Mouse (Mus musculus) liver, embryonic 13.5 days (tissue): ENCODE results near the gene Adipor1. TPM values are rescaled to one million over a fixed set of nuclear protein-coding genes. Genes with fewer than 3 reads are reported as not detected.
"Not testable (repeated sequence)": the region's sequence is repeated elsewhere in the genome, so short reads cannot be mapped to it uniquely, and the experiment has no call there.

Source experiments
- ATAC-seq: fragments of 200-750 bp; cut with Nextera tagmentation; 2 replicates; pipeline ENCODE4 v1.8.0; 2017; ENCODE audit warnings: low read depth, mild to moderate bottlenecking, moderate number of reproducible peaks, moderate library complexity
- DNase-seq: peaks from one replicate; pipeline ENCODE4 v3.0.0; 2022
- H3K27ac ChIP-seq: fragments of 300-500 bp; sonication (generic); 2 replicates; pipeline ENCODE4 v1.5.1; 2015; ENCODE audit warnings: moderate library complexity, mild to moderate bottlenecking, inconsistent platforms
- H3K27me3 ChIP-seq: fragments of 300-500 bp; sonication (generic); 2 replicates; pipeline ENCODE4 v1.6.1; 2015; ENCODE audit warnings: mild to moderate bottlenecking, inconsistent platforms
- H3K36me3 ChIP-seq: fragments of 300-500 bp; sonication (generic); 2 replicates; pipeline ENCODE4 v1.6.1; 2015; ENCODE audit warnings: mild to moderate bottlenecking, inconsistent platforms
- H3K4me1 ChIP-seq: fragments of 300-500 bp; sonication (generic); replicated peaks from 2 replicates; pipeline ENCODE4 v1.6.1; 2015; ENCODE audit warnings: inconsistent platforms
- H3K4me2 ChIP-seq: fragments of 300-500 bp; sonication (generic); 2 replicates; pipeline ENCODE4 v1.6.1; 2015; ENCODE audit warnings: inconsistent platforms, mild to moderate bottlenecking, moderate library complexity
- H3K4me3 ChIP-seq: fragments of 300-500 bp; sonication (generic); replicated peaks from 2 replicates; pipeline ENCODE4 v1.5.1; 2015; ENCODE audit warnings: mild to moderate bottlenecking, inconsistent platforms
- H3K9ac ChIP-seq: fragments of 300-500 bp; sonication (generic); 2 replicates; pipeline ENCODE4 v1.6.1; 2015; ENCODE audit warnings: mild to moderate bottlenecking, inconsistent platforms
- H3K9me3 ChIP-seq: fragments of 300-500 bp; sonication (generic); replicated peaks from 2 replicates; pipeline ENCODE4 v1.6.1; 2016; ENCODE audit warnings: inconsistent platforms
- WGBS: fragments of 180-500 bp; shearing (Covaris S2); methylation state at CpG from one replicate; pipeline ENCODE4 v1.1.7; 2015; ENCODE audit not compliant: insufficient replicate concordance; 5-methylcytosine and 5-hydroxymethylcytosine counted together
- polyA plus RNA-seq: library from polyadenylated mRNA; unstranded; fragments of >200 nt; fragmentation: Nextera tagmentation; extraction: Ambion mirVana; gene quantifications from 2 replicates; pipeline ENCODE4 v1.2.1, GENCODE M21; 2015

Gene Adipor1
- polyA plus RNA-seq, 1 experiment from 2014 or later, result 130 TPM

- H3K4me3 ChIP-seq, result peak overlapping the region; percentile 25
Measured at GRCm38 (mm10) chr1:134423911-134424310, 8.7 kb downstream of the Adipor1 start.

GRCm38 (mm10) chr1:134426289-134426688, 11.1 kb downstream of the Adipor1 start:
- Histone ChIP-seq H3K9me3 (no peaks in the 10 kb centered on the region), H3K27me3 (no peaks in the 10 kb centered on the region), H3K4me3 (peak overlapping the region; percentile 21; the same call in 1 of the 2 replicates), H3K9ac (peak overlapping the region; percentile 64), H3K36me3 (peaks cover 87% of the 10 kb centered on the region), H3K4me2 (peak overlapping the region; percentile 58), H3K27ac (peak overlapping the region; percentile 96), H3K4me1 (peaks cover 76% of the 10 kb centered on the region)
- 9% methylated on average over 5 of the region's 5 CpGs for WGBS
- DNase-seq (peak; percentile 93), ATAC-seq (peak; percentile 99)

More at GRCm38 (mm10) chr1:134423911-134424310, 8.7 kb downstream of the Adipor1 start:
- peak overlapping the region; percentile 58 for H3K4me2 ChIP-seq
- H3K27me3 ChIP-seq, result no peaks in the 10 kb centered on the region
- peak; percentile 53 for DNase-seq
- peak overlapping the region; percentile 96 for H3K27ac ChIP-seq
- ATAC-seq, result peak; percentile 74
- peak overlapping the region; percentile 59 for H3K9ac ChIP-seq
- peaks cover 63% of the 10 kb centered on the region for H3K36me3 ChIP-seq
- WGBS, result 35% methylated on average over 10 of the region's 10 CpGs
- H3K4me1 ChIP-seq, result peaks cover 92% of the 10 kb centered on the region
- no peaks in the 10 kb centered on the region for H3K9me3 ChIP-seq

GRCm38 (mm10) chr1:134433002-134433401, 17.8 kb downstream of the Adipor1 start:
- ATAC-seq (no peak), DNase-seq (no peak)
- Histone ChIP-seq H3K27me3 (no peaks in the 10 kb centered on the region), H3K36me3 (peaks cover 63% of the 10 kb centered on the region), H3K4me1 (peaks cover 45% of the 10 kb centered on the region), H3K9me3 (no peaks in the 10 kb centered on the region), H3K4me2 (no peak overlapping the region), H3K4me3 (no peak overlapping the region), H3K9ac (no peak overlapping the region), H3K27ac (no peak overlapping the region)
- WGBS, result 81% methylated on average over 10 of the region's 10 CpGs

GRCm38 (mm10) chr1:134433473-134433872, 18.3 kb downstream of the Adipor1 start:
- 87% methylated on average over 4 of the region's 4 CpGs for WGBS
- peaks cover 41% of the 10 kb centered on the region for H3K4me1 ChIP-seq
- no peaks in the 10 kb centered on the region for H3K9me3 ChIP-seq
- H3K36me3 ChIP-seq, result peaks cover 58% of the 10 kb centered on the region
- DNase-seq, result no peak
- no peaks in the 10 kb centered on the region for H3K27me3 ChIP-seq
- H3K4me2 ChIP-seq, result no peak overlapping the region
- H3K27ac ChIP-seq, result no peak overlapping the region
- H3K4me3 ChIP-seq, result no peak overlapping the region
- H3K9ac ChIP-seq, result no peak overlapping the region
- no peak for ATAC-seq

GRCm38 (mm10) chr1:134435414-134435813, 20.2 kb downstream of the Adipor1 start:
- Histone ChIP-seq H3K9ac (no peak overlapping the region), H3K36me3 (peaks cover 38% of the 10 kb centered on the region), H3K27me3 (no peaks in the 10 kb centered on the region), H3K4me3 (no peak overlapping the region), H3K4me1 (peaks cover 34% of the 10 kb centered on the region), H3K27ac (no peak overlapping the region; the same call in 1 of the 2 replicates), H3K4me2 (0 out of 2 replicates have a peak overlapping the region, but pooled peaks have one; percentile 18), H3K9me3 (no peaks in the 10 kb centered on the region)
- peak; percentile 56 for ATAC-seq
- 15% methylated on average over 4 of the region's 4 CpGs for WGBS
- DNase-seq, result peak; percentile 54

DNA sequence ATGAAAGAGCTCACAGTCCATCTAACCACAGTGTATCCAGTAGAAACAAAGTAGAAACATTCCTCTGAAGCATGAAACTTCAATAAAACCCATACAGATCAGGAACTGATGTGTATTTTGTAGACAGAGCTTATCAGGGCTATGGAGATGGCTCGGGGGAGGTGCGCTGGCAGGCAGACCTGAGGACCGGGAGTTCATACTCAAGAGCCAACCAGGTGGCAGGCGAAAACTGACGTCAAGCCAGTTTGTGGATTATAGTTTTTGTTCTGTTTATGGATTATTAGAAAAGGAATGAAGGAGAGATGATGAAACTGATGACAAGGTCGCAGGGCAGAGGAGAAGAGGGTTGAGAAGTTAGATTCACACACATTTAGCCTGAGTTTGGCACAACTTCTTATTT, 25.3 kb downstream of the Adipor1 start:
- H3K9ac ChIP-seq, result no peak overlapping the region
- H3K9me3 ChIP-seq, result no peaks in the 10 kb centered on the region
- H3K4me1 ChIP-seq, result peaks cover 28% of the 10 kb centered on the region; the same call in 1 of the 2 replicates
- H3K36me3 ChIP-seq, result no peaks in the 10 kb centered on the region
- no peak overlapping the region for H3K27ac ChIP-seq
- WGBS, result 70% methylated on average over 6 of the region's 6 CpGs
- DNase-seq, result no peak
- no peaks in the 10 kb centered on the region for H3K27me3 ChIP-seq
- H3K4me3 ChIP-seq, result no peak overlapping the region
- ATAC-seq, result no peak
- no peak overlapping the region for H3K4me2 ChIP-seq

DNA sequence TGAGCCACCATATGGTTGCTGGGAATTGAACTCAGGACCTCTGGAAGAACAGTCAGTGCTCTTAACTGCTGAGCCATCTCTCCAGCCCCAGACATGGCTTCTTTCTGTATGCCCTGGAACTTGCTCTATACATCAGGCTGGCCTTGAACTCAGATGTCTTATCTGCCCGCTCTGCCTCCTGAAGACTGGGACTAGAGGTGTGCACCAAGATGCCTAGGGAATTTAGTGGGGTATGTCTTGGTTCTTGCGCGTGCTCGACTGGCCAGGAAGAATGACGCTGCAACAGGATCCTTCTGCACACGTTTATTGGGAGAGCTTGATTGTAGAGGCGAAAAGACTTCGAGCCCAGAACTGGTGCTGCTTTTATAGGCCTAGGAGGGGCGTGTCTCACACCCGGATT, 26.6 kb downstream of the Adipor1 start:
- WGBS, result 90% methylated on average over 8 of the region's 10 CpGs
- not testable (repeated sequence) for H3K27me3 ChIP-seq, ATAC-seq, H3K4me3 ChIP-seq, H3K9me3 ChIP-seq, H3K27ac ChIP-seq, H3K36me3 ChIP-seq, H3K9ac ChIP-seq, DNase-seq, H3K4me2 ChIP-seq
- peaks cover 25% of the 10 kb centered on the region; the same call in 1 of the 2 replicates for H3K4me1 ChIP-seq

- no peak overlapping the region for H3K9ac ChIP-seq
- 88% methylated on average over 3 of the region's 3 CpGs for WGBS
- DNase-seq, result no peak
- no peak overlapping the region for H3K4me3 ChIP-seq
- no peak overlapping the region for H3K4me2 ChIP-seq
- H3K27me3 ChIP-seq, result no peaks in the 10 kb centered on the region
- H3K4me1 ChIP-seq, result peaks cover 25% of the 10 kb centered on the region; the same call in 1 of the 2 replicates
- peak; percentile 47; the same call in 1 of the 2 replicates for ATAC-seq
- 0 out of 2 replicates have a peak overlapping the region, but pooled peaks have one; percentile 9 for H3K27ac ChIP-seq
- H3K36me3 ChIP-seq, result no peaks in the 10 kb centered on the region
- no peaks in the 10 kb centered on the region for H3K9me3 ChIP-seq
Measured at GRCm38 (mm10) chr1:134442394-134442793, 27.2 kb downstream of the Adipor1 start.

DNA sequence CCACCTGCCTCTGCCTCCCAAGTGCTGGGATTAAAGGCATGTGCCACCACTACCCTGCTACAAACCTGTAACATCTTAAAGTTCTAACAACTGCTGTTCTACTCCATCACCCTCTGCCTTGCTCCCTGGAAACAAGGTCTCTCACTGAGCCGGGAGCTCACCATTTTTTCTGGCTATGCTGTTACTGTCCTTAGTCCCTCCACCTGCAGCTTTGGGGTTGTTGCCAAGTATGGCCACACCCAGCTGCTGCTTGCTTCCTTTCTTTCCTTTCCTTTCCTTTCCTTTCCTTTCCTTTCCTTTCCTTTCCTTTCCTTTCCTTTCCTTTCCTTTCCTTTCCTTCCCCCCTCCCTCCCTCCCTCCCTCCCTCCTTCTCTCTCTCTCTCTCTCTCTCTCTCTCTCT, 28.1 kb downstream of the Adipor1 start:
- H3K36me3 ChIP-seq, H3K4me2 ChIP-seq, H3K9ac ChIP-seq, H3K27ac ChIP-seq, H3K9me3 ChIP-seq, H3K27me3 ChIP-seq, H3K4me3 ChIP-seq, ATAC-seq, DNase-seq: not testable (repeated sequence)
- peaks cover 25% of the 10 kb centered on the region; the same call in 1 of the 2 replicates for H3K4me1 ChIP-seq
- WGBS, result 54% methylated on average over 1 of the region's 1 CpGs

DNA sequence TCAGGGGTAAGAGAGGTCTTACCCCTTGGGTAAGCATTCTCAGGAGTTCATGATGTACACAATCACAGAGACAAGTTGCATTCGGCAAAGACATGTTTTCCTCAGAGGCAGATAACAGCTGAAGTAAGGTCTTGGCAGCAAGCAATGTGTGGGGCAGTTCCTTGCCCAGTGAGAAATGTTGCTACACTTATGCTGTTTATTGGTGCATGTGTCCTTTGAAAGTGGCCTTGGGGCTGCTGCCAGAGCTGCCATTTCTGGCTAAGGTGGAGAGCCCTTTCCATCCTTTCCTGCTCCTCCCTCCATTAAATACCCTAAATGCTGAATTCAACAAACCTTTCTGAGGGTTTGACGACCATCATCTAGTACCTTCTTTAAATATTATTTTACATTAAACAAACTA, 30.2 kb downstream of the Adipor1 start:
- H3K4me2 ChIP-seq, result no peak overlapping the region
- H3K9ac ChIP-seq, result no peak overlapping the region
- 68% methylated on average over 2 of the region's 2 CpGs for WGBS
- no peaks in the 10 kb centered on the region for H3K9me3 ChIP-seq
- no peak overlapping the region for H3K4me3 ChIP-seq
- no peak for ATAC-seq
- no peaks in the 10 kb centered on the region for H3K36me3 ChIP-seq
- DNase-seq, result no peak
- H3K27me3 ChIP-seq, result no peaks in the 10 kb centered on the region
- H3K27ac ChIP-seq, result no peak overlapping the region
- H3K4me1 ChIP-seq, result peaks cover 22% of the 10 kb centered on the region; the same call in 1 of the 2 replicates

DNA sequence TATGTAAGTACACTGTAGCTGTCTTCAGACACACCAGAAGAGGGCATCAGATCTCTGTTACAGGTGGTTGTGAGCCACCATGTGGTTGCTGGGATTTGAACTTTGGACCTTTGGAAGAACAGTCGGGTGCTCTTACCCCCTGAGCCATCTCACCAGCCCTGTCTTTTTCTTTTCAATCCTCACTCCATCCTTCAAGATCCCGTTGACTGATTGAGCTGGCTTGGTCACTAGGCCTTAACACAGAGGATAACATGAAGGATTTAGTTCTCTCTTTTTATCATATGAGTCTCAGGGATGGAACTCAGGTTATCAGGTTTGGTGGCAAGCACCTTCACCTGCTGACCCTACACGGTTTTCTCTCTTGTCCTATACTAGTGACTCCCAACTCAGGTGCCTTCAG, 33.4 kb downstream of the Adipor1 start:
- DNase-seq, H3K27ac ChIP-seq, H3K36me3 ChIP-seq, H3K4me1 ChIP-seq, H3K9ac ChIP-seq, H3K4me3 ChIP-seq, H3K27me3 ChIP-seq, H3K9me3 ChIP-seq, ATAC-seq, H3K4me2 ChIP-seq: not testable (repeated sequence)
- WGBS, result 67% methylated on average over 3 of the region's 3 CpGs

DNA sequence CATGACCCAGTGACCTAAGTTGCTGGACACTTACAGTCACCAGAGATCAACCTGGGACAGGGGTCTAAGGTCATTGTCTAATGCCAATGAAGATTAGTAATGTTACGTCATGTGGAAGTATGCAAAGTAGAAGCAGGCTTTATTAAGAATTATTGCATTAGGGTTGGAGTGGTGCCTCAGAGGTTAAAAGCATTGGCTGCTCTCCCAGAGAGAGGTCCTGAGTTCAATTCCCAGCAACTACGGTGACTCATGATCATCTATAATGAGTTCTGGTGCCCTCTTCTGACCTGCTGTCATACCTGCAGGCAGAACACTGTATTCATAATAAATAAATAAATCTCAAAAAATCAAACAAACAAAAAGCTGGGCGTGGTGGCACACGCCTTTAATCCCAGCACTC, 35.0 kb downstream of the Adipor1 start:
- H3K9me3 ChIP-seq, result no peaks in the 10 kb centered on the region
- H3K9ac ChIP-seq, result no peak overlapping the region
- H3K4me3 ChIP-seq, result no peak overlapping the region
- H3K4me2 ChIP-seq, result no peak overlapping the region
- ATAC-seq (no peak), DNase-seq (no peak)
- H3K4me1 ChIP-seq, result peaks cover 10% of the 10 kb centered on the region
- 0 out of 2 replicates have a peak, but pooled peaks cover 3% of the 10 kb centered on the region for H3K27me3 ChIP-seq
- H3K27ac ChIP-seq, result no peak overlapping the region
- no peaks in the 10 kb centered on the region for H3K36me3 ChIP-seq
- 77% methylated on average over 4 of the region's 4 CpGs for WGBS
